Mouse (Mus musculus): ENCODE data around the gene Kcnh7.

DNA sequence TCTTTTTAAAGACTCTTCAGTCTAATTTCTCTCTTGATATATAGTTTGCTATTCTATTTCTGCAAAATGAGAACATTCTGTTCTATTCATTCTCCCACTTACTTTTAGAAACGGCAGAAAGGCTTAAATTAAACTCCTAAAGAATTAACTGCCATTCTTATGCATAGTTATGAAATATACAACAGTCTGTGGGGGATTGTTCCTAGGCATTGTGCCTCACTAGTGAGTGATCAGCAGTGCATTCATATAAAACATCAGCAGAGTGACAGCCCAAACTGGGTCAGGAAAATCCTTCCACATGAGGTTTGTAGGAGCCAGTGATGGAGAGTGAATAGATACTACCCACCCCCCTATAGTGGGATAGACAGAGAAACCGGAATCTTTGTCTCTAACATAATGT, 200.2 kb downstream of the Kcnh7 start:
- TF ChIP-seq CTCF (IDR thresholded peaks at IDR 0.05; ENCODE audit: control insufficient read depth, insufficient read depth, insufficient read length) (no peak), MYOG (IDR thresholded peaks at IDR 0.05; ENCODE audit: control insufficient read depth, extremely low read depth, insufficient read length) (no peak), USF1 (IDR thresholded peaks at IDR 0.05; ENCODE audit: low read depth) (no peak), CEBPB (IDR thresholded peaks at IDR 0.05; ENCODE audit: low read depth) (no peak)

Data from C2C12 (cell line).